Mouse (Mus musculus) myocyte (in vitro differentiated cells): ENCODE measurements at regions not wholly inside any gene's neighbourhood (a gene's known extent, or its start where the extent isn't known, plus 50 kb on each side); places are given as distances from the start of the nearest gene placed in this dataset.

ENCODE experiments used
- H3K27me3 ChIP-seq: one replicate; pipeline ENCODE4 v1.6.1; 2011; ENCODE audit not compliant: control insufficient read depth, insufficient read depth, insufficient read length
- H3K36me3 ChIP-seq: one replicate; pipeline ENCODE4 v1.6.1; 2011; ENCODE audit not compliant: control insufficient read depth, insufficient read depth
- H3K4me2 ChIP-seq: one replicate; pipeline ENCODE4 v1.6.1; 2011; ENCODE audit warnings: low read depth, control low read depth
- H3K4me3 ChIP-seq: one replicate; pipeline ENCODE4 v1.5.1; 2011; ENCODE audit warnings: mild to moderate bottlenecking, control low read depth, moderate library complexity
- H3K79me2 ChIP-seq: one replicate; pipeline ENCODE4 v1.6.1; 2011; ENCODE audit not compliant: control insufficient read depth, insufficient read depth
- H3ac ChIP-seq: one replicate; pipeline ENCODE4 v1.6.1; 2011; ENCODE audit not compliant: control insufficient read depth, insufficient read length
- CEBPB ChIP-seq: IDR thresholded peaks from 2 replicates; pipeline ENCODE4 v1.6.1; 2011; ENCODE audit warnings: mild to moderate bottlenecking, moderate library complexity; ENCODE audit not compliant: poor library complexity, insufficient read depth, severe bottlenecking
- E2F4 ChIP-seq: IDR thresholded peaks from one replicate; pipeline ENCODE4 v1.6.1; 2011; ENCODE audit warnings: mild to moderate bottlenecking, control low read depth, moderate library complexity; ENCODE audit not compliant: insufficient read depth
- MAX ChIP-seq: IDR thresholded peaks from one replicate; pipeline ENCODE4 v1.6.1; 2011; ENCODE audit warnings: low read depth, mild to moderate bottlenecking, control low read depth
- MYOD1 ChIP-seq, 3 experiments: IDR thresholded peaks; one replicate each; pipeline ENCODE4 v1.6.1; 2011; ENCODE audit warnings: control low read depth in 2 of 3, low read depth in 2 of 3, mild to moderate bottlenecking in 2 of 3, moderate library complexity in 1 of 3; ENCODE audit not compliant: insufficient read length in 2 of 3, control insufficient read depth in 1 of 3
- MYOG ChIP-seq, 3 experiments: IDR thresholded peaks; one replicate each; pipeline ENCODE4 v1.6.1; 2011; ENCODE audit warnings: control low read depth in 2 of 3, low read depth in 2 of 3, mild to moderate bottlenecking in 2 of 3; ENCODE audit not compliant: insufficient read length in 2 of 3, control insufficient read depth in 1 of 3, insufficient read depth in 1 of 3
- POLR2A ChIP-seq: IDR thresholded peaks from one replicate; pipeline ENCODE4 v1.6.1; 2011; ENCODE audit warnings: low read depth, mild to moderate bottlenecking, control low read depth, moderate library complexity; ENCODE audit not compliant: insufficient read length
- POLR2AphosphoS2 ChIP-seq: IDR thresholded peaks from one replicate; pipeline ENCODE4 v1.6.1; 2011; ENCODE audit warnings: low read depth, control low read depth; ENCODE audit not compliant: insufficient read length
- REST ChIP-seq: IDR thresholded peaks from one replicate; pipeline ENCODE4 v1.6.1; 2011; ENCODE audit warnings: mild to moderate bottlenecking, control low read depth, moderate library complexity; ENCODE audit not compliant: insufficient read depth, insufficient read length
- SRF ChIP-seq: IDR thresholded peaks from one replicate; pipeline ENCODE4 v1.6.1; 2011; ENCODE audit warnings: low read depth; ENCODE audit not compliant: control insufficient read depth, insufficient read length
- TCF12 ChIP-seq: IDR thresholded peaks from one replicate; pipeline ENCODE4 v1.6.1; 2011; ENCODE audit warnings: mild to moderate bottlenecking, control low read depth; ENCODE audit not compliant: poor library complexity, insufficient read depth, severe bottlenecking
- TCF3 ChIP-seq: IDR thresholded peaks from one replicate; pipeline ENCODE4 v1.6.1; 2011; ENCODE audit warnings: low read depth, control low read depth; ENCODE audit not compliant: insufficient read length
- USF1 ChIP-seq: IDR thresholded peaks from one replicate; pipeline ENCODE4 v1.6.1; 2011; ENCODE audit warnings: low read depth, mild to moderate bottlenecking, control low read depth, moderate library complexity

GRCm38 (mm10) chr6:50980311-50980710, 326.1 kb upstream of the Npvf start:
- no peaks in the 10 kb centered on the region for H3K27me3 ChIP-seq
- H3K4me2 ChIP-seq: no peak overlapping the region
- H3K36me3 ChIP-seq: no peaks in the 10 kb centered on the region
- no peaks in the 10 kb centered on the region for H3K79me2 ChIP-seq
- TF ChIP-seq POLR2AphosphoS2 (no peak), TCF3 (no peak), USF1 (no peak), SRF (no peak), REST (no peak), TCF12 (no peak), CEBPB (no peak), E2F4 (no peak), MAX (no peak), POLR2A (no peak)
- no peak overlapping the region for H3ac ChIP-seq
- H3K4me3 ChIP-seq: no peak overlapping the region

- TF ChIP-seq USF1: no peak
- no peak for TF ChIP-seq MYOD1 (IDR thresholded peaks at IDR 0.05; ENCODE audit: control insufficient read depth in 1 of 3, insufficient read length in 2 of 3, low read depth in 2 of 3)
- no peak for TF ChIP-seq MAX
- no peak for TF ChIP-seq REST
- H3K4me2 ChIP-seq: no peak overlapping the region
These were observed 327.6 kb upstream of the Npvf start for GRCm38 (mm10) chr6:50981702-50982309.

GRCm38 (mm10) chr6:50982856-50983255, 328.6 kb upstream of the Npvf start:
- no peak overlapping the region for H3ac ChIP-seq
- no peaks in the 10 kb centered on the region for H3K79me2 ChIP-seq
- H3K27me3 ChIP-seq: no peaks in the 10 kb centered on the region
- TF ChIP-seq POLR2AphosphoS2: no peak
- TF ChIP-seq MAX: no peak
- no peak for TF ChIP-seq USF1
- no peak for TF ChIP-seq MYOG (IDR thresholded peaks at IDR 0.05; ENCODE audit: control insufficient read depth in 1 of 3, insufficient read depth in 1 of 3, insufficient read length in 2 of 3, low read depth in 2 of 3)
- TF ChIP-seq POLR2A: no peak
- no peak for TF ChIP-seq CEBPB
- TF ChIP-seq TCF12: no peak
- TF ChIP-seq REST: no peak
- TF ChIP-seq MYOD1 (IDR thresholded peaks at IDR 0.05; ENCODE audit: control insufficient read depth in 1 of 3, insufficient read length in 2 of 3, low read depth in 2 of 3): no peak
- TF ChIP-seq SRF: no peak
- no peak for TF ChIP-seq TCF3
- TF ChIP-seq E2F4: no peak
- H3K4me2 ChIP-seq: no peak overlapping the region
- no peaks in the 10 kb centered on the region for H3K36me3 ChIP-seq
- no peak overlapping the region for H3K4me3 ChIP-seq

More at GRCm38 (mm10) chr6:50981702-50982309, 327.6 kb upstream of the Npvf start:
- H3ac ChIP-seq: no peak overlapping the region
- H3K79me2 ChIP-seq: no peaks in the 10 kb centered on the region
- no peak overlapping the region for H3K4me3 ChIP-seq
- no peaks in the 10 kb centered on the region for H3K27me3 ChIP-seq
- no peaks in the 10 kb centered on the region for H3K36me3 ChIP-seq

- H3K4me3 ChIP-seq: no peak overlapping the region
- TF ChIP-seq POLR2A (no peak), REST (no peak), USF1 (no peak), MYOD1 (IDR thresholded peaks at IDR 0.05; ENCODE audit: control insufficient read depth in 1 of 3, insufficient read length in 2 of 3, low read depth in 2 of 3) (no peak)
- H3ac ChIP-seq: no peak overlapping the region
- no peak overlapping the region for H3K4me2 ChIP-seq
- H3K79me2 ChIP-seq: no peaks in the 10 kb centered on the region
- no peaks in the 10 kb centered on the region for H3K27me3 ChIP-seq
- no peaks in the 10 kb centered on the region for H3K36me3 ChIP-seq
These were observed 329.4 kb upstream of the Npvf start for GRCm38 (mm10) chr6:50983511-50984099.

GRCm38 (mm10) chr6:50984157-50984905, 330.1 kb upstream of the Npvf start:
- TF ChIP-seq E2F4: no peak
- no peak for TF ChIP-seq REST
- Histone ChIP-seq H3K4me3 (no peak overlapping the region), H3K27me3 (no peaks in the 10 kb centered on the region), H3ac (no peak overlapping the region), H3K36me3 (no peaks in the 10 kb centered on the region), H3K4me2 (no peak overlapping the region), H3K79me2 (no peaks in the 10 kb centered on the region)
